Mouse (Mus musculus) kidney, postnatal 4 days (tissue): ENCODE data around the gene Lat.

Experiments used
- DNase-seq, 2 experiments: peaks; one replicate each; pipeline ENCODE4 v3.0.0; 2021; ENCODE audit warnings: mixed read lengths in 2 of 2

Gene Lat

DNA sequence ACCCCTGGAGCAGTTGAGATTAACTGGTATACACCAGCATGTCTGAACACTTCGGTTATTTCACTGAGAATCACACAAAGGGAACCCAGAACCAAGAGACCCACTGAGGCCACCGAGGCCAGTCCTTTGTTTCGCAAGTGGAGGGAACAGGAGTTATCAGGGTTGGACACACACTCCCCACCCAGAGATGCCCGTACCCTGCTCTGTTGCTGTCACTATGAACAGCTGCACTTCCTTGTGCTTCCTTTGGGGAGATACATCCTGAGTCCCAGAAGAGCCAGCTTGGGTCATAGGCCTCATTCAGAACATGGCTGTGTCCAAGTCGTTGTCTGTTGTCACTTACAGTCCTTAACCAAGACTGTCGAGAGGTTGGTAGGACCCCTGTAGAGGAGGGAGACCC, 6.3 kb downstream of the Lat start:
- no peak for DNase-seq

- peak in 1 of 2 experiments; percentile 31 for DNase-seq
Measured at GRCm38 (mm10) chr7:126359049-126359448, 10.3 kb downstream of the Lat start.

DNA sequence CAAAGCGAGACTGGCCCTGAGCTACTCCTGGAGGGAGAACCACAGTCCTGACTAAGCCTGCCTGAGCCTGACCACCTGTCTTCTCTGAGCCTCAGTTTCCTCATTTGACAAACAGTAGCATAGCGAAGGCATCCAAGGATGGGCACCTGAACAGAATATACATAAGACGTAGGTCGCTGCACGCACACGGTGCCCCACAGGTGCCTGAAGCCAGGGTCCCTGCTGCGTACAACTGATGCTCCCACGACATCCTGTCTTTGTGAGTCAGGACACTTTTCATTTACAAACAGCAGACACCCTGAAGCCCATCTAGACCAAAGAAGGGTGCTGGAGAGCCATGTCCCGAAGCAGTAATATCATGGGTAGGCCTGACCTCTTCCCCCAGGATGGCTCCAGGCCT, 11.0 kb downstream of the Lat start:
- no peak for DNase-seq

GRCm38 (mm10) chr7:126357838-126358237, 11.5 kb downstream of the Lat start:
- no peak for DNase-seq

DNA sequence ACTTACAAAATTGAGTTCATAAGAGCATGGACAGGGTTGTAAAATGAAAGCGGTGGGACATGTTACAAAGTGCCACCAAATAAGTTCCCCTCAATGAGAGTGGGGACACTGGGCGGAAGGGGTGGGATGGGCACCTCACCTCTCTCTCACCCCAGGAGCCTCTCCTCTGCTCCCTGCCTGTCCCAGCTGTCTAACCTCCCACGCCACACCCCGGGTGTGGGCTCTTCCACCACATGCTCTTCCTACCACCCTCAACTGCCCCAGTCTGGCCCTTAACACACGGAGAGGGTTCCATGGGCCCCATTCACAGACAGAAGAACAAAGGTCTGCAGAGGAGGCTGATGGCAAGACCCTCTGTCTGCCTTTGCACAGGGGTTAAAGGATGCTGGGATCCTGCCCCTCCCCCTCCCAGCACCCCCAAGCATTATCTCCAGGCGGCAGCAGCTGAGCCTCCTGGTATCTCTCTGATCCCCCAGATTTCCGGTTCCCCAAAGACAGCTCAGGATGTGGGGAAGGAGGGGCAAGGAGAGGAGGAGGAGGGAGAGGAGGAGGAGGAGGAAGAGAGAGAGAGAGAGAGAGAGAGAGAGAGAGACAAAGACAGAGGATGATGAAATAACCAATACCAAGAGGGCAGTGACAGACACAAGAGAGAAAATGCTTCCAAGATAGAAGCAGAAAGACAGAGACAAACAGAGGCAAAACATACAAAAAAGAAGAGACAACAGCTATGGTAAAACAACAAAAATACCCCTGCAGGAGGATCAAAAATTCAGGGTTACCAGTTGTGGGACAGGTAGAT, 12.4 kb downstream of the Lat start:
- DNase-seq = no peak

DNA sequence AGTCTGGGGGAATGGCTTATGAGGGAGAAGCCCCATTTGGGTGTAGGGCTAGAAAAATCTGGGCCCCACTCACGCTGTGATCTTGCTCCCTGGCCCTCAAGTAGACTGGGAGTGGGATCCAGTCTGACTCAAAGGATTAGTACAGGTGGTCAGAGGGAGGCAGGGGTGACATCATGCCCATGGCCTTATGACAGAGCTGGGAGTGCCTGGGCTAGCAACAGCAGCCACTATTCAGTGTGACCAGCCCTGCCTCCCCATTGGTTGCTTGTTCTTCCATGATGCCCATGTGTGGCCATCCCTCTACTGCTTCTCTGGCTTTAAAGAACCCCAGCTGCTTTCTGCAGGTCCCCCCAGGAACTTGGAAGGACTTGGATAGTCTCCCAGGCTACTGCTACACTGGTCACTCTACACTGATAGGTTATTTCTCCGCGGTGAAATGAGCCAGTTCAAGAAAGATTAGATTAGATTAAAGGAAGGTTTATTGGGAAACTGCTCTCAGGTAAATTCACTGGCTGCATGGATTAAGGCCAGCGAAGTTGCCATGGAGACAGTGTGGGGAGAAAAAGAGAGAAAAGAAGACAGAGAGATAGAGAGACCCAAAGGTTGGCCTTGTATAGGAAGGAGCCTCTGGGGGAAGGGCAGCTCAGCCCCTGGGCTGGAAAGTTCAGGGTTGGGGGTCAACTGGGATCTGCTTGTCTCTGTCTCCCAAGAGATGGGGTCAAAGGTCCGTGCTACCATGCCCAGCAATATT, 13.3 kb downstream of the Lat start:
- no peak for DNase-seq

DNA sequence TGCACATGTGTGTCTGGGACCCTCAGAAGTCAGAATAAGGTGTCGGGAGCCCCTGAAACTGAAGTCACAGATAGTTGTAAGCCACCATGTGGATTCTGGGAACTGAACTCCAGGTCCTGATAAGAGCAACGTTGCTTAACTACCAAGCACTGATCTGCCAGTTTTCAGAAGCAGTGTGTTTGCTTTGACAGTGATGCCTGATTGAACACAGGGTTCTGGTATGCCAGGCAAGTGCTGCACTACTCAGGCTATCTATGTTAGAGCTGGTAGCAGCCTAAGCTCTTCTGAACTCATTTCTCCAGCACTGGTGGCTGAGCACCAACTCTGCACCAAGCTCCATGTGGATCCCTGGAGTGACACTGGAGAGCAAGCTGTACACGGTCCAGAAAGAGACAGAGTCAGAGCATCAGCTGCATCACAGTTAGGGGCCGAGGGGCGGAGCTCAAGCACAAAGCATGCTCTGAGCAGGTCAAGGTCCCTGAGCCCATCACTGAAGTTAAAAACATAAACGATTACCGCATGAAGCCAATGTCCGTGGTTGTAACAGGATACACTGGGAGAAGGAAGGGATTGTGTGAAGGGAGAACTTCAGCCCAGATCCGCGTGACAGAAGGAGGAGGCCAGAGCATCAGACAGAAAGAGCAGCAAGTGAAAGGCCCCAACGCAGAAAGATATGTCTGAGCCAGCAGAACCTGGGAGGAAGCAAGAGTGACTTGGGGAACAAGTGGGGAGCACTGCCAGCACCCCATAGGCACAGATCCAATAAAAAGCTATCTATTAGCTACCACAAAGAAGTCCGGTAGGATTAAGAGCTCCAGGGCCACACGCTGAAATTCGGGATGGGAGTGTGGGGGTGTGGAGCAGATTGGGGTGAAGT, 14.4 kb downstream of the Lat start:
- DNase-seq = peak in 1 of 2 experiments; percentile 21

GRCm38 (mm10) chr7:126353994-126354365, 15.4 kb downstream of the Lat start:
- no peak for DNase-seq

GRCm38 (mm10) chr7:126353251-126353993, 15.9 kb downstream of the Lat start:
- no peak for DNase-seq

DNA sequence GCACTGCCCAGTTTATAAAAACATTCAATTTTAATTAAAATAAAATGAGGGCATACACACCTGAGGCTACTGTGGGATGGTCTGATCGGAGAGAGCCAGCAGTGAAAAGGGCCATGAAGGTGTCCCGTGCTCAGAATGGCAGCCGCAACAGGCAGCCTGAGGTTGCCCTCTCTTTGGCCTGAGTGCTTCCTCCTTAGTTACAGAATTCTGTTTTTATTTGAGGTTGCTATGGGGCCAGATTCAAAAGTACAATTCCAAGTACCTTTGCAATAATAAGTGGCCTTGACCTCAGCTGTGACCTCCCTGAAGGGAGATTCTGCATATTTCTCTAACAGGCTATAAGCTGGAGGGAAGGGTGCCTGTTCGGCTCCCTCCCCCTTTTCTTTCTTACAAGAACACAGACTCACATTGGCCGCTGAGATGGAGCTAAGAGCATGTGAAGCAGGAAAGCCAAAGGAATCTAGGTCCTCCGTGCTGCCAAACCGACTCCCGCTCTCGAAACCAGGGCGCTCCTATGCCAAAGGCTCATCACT, 17.9 kb downstream of the Lat start:
- DNase-seq = no peak

- DNase-seq = no peak
Measured at GRCm38 (mm10) chr7:126350748-126351418, 18.5 kb downstream of the Lat start.

DNA sequence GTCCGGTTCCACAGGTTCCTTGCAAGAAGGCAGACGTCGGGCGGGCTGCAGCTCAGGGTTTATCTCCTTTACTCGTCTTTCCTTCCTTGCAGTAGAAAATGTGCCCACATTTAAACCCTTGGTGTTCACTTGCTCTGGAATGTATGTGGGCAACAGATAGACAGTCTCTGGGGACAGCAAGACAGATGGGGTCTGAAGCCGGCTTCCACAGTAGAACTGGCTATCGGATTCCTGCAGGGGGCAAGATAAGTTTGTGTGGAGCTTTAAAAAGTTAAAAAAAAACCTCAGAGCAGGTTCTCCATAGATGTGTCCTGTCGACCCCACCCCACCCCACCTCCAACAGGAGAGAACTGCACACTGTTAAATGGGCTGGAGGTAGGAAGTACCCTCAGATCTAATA, 21.1 kb downstream of the Lat start:
- no peak for DNase-seq

GRCm38 (mm10) chr7:126347098-126347497, 22.3 kb downstream of the Lat start:
- no peak for DNase-seq

DNA sequence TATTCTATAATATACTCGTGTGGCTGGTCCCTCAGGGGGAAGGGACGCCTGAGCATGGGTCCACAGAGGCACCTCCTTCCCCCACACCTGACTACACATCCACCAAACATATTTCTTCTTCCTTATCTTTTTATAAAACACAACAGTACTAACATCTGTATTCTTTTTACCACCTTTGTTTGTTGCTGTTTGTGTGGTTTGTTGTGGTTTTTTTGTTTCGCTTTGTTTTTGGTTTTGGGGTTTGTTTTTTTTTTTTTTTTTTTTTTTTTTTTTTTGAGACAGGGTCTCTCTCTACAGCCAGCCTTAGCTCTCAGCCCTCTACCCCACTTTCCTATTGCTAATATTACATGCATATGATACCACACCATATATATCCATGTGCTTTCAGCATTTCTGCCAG, 23.4 kb downstream of the Lat start:
- DNase-seq = no peak

DNA sequence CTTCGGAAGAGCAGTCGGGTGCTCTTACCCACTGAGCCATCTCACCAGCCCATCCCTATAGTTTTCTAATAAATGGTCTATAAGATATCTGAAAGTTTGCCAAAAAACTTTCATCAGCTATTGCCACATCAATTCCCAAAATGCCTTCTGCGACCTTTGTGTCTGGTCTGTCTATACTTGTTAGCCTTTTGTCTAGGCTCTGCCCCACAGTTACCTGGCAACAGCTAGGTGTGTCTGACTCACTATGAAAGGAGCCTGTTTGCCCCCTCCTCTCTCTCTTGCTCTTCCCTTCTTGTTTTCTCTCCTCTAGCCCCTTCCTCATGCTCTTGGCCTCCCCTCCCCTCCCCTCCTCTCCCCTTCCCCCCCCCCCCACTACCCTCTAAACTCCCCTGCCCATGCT, 23.8 kb downstream of the Lat start:
- no peak for DNase-seq

DNA sequence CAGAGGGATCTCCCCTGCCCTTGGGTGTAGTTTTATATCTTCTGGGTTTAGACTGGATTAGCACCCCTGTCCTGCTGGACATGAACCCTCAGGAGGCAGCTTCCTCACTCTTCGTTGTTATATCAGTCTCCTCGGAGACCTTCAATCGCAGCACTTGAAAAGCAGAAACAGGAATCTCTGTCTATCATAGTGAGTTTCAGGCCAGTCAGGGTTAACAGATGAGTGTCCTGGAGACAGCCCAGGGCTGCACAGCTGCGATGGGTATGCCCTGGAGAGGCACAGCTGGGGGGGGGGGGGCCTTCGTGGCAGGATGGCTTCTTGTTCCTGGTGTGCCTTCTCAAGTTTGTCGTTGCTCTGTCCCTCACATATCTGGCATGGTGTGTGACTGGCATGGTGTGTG, 28.5 kb downstream of the Lat start:
- no peak for DNase-seq

DNA sequence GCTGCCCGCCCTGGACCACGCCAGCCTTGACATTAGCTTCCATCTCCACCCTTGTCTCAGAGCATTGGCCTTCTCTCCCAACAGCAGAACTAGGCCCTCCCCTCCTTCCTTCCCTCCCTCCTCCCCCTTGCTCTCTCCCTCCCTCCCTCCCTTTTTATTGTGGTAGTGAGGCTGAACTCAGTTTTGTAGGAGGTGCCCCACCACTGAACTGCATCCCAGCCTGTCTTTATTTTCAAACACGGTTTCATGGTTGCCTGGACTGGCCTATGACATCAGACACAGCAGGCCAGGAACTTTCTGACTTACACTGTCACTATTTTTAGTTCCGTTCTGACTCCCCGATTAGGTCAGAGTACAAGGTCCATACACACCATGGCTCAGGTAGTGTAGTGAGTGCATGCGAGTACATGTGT, 29.2 kb downstream of the Lat start:
- DNase-seq = no peak

- DNase-seq = peak; percentile 26 to 41
Measured at GRCm38 (mm10) chr7:126339521-126339971, 29.8 kb downstream of the Lat start.

DNA sequence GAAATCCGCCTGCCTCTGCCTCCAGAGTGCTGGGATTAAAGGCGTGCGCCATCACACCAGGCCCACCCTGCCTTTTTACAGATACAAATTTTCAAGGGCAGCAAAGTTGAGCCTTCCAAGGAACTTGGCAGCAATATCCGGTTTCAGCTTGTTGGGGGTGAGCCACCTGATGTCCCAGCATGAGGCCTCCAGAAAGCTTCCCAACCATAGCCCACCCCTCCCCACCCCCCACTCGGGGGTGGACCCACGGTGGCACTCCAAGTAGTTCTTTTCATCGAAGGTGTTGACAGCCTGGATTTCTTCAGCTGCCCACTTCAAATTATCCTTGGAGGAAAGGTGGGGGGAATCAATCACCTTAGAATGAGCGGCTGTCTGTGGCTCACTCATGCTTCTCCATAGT, 30.5 kb downstream of the Lat start:
- DNase-seq = no peak

GRCm38 (mm10) chr7:126335556-126335955, 33.8 kb downstream of the Lat start:
- no peak for DNase-seq

DNA sequence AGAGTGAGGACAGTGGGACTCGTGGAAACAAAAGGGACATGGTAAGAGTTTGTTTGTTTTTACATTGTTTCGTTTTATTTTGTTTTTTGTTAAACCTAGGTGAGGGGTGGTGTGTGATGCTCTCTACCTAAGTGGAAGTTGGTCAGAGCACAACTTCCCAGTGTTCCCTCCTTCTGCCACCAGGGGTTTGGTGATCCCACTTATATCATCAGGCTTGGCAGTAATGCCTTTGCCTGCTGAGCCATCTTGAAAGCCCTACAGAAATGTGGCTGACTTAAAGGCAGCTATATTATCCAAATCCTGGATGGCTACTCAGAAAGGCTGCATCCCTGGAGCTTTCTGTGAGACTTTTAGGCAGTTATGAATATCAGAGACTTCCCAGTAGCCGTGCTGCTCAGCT, 36.7 kb downstream of the Lat start:
- DNase-seq = no peak

- DNase-seq = no peak
Measured at GRCm38 (mm10) chr7:126330693-126331092, 38.7 kb downstream of the Lat start.
